Mouse (Mus musculus) thymus, postnatal 36 days (tissue): ENCODE results near the gene Cdk15.

Experiments
- DNase-seq, 2 experiments: peaks; one replicate each; pipeline ENCODE4 v3.0.0; 2022; ENCODE audit warnings: mixed read lengths in 2 of 2

The Cdk15 gene

DNA sequence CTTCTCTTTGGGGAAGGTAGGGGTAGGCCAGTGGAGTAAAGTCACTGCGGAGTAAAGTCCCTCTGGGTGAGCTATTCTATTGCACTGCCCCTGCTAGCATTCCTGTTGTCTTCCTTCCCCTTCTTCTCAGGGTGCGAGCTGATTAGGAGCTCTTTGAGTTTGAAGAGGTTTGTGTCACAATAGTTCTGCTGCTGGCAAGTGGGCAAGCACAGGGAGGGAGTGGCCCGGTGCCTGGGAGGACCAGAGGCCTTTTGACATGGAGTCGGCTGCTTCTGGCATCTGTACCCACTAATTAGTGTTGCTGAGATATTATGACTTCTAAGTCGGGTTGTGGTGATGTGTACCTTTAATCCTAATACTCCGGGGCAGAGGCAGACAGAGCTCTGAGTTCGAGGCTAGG lies 124.8 kb downstream of the Cdk15 start:
- no peak for DNase-seq

DNA sequence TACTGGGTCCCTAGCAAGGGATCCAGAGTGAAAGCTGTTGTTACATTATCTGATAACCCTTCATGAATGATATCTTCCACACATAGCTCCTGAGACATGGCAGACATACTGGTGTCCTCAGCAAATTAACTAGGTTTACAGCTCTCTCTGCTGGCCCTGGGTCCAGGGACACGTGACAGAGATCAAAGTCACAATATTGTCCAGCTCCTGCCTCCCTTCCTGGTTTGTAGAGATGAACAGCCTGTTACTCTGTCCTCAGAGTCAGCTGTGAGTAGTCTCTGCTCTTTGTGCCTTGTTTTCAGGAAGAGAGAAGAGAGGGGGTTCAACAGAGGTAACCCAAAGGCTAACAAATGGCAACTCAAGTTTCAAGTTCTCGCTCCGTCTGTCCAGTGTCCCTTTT lies 125.8 kb downstream of the Cdk15 start:
- no peak for DNase-seq

DNA sequence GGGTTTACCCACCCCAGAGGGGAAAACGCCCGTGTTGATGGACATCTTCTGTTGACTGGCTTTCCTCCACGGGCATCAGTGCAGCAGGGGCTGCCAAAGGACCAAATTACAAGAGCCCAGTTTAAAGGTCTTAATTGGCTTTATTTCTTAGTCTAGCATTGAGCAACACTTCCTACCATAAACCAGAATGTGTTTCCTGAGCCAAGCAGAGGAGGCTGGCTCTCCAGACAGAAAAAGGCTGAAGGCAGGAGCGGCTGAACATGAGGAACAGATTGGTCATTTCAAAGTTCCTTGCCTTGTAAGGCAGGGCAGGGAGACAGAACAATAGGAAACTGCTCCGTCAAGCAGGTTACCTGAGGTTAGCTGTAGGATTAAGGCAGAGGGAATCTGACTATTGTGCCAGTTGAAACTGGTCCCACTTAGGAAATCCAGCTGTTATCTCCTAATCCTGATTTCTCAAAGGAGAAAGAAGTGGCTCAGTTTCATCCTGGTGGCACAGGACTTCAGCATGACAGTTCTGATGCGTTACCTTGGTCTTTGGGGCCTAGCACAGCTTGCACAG lies 126.4 kb downstream of the Cdk15 start:
- DNase-seq, result no peak

DNA sequence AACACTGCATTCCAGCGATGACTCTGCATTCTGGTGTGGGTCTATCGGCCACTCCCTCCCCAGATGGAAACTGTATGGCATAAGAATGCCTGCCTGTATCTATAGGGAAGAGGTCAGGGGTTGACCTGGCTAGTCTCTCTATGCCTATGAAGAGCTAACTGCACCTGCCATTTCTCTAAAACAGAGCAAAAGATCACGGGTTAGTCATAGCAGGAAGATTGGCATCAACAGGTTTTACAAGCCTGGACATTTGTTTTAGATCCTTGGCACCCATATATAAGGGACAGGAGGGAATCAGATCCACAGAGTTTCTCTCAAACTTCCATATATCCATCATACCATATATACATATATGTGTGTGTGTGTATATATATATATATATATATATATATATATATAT lies 127.7 kb downstream of the Cdk15 start:
- no peak for DNase-seq

DNA sequence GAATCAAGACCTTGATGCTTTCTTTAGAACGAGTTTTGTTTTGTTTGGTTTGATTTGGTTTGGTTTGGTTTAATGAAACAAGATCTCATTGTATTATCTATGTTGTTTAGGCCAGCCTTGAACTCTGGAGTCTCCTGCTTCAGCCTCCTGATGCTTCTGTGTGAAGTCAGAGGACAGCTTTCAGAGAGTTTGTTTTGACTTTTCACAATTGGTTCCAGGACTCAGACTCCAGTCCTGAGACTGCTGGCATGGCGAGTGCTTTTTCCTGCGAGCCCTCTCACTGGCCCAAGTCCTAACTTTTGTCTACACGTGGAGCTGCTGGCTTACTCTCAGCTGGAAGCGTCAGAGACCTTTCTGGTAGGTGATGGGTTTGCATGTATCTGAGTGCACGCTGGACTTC lies 128.9 kb downstream of the Cdk15 start:
- no peak for DNase-seq

DNA sequence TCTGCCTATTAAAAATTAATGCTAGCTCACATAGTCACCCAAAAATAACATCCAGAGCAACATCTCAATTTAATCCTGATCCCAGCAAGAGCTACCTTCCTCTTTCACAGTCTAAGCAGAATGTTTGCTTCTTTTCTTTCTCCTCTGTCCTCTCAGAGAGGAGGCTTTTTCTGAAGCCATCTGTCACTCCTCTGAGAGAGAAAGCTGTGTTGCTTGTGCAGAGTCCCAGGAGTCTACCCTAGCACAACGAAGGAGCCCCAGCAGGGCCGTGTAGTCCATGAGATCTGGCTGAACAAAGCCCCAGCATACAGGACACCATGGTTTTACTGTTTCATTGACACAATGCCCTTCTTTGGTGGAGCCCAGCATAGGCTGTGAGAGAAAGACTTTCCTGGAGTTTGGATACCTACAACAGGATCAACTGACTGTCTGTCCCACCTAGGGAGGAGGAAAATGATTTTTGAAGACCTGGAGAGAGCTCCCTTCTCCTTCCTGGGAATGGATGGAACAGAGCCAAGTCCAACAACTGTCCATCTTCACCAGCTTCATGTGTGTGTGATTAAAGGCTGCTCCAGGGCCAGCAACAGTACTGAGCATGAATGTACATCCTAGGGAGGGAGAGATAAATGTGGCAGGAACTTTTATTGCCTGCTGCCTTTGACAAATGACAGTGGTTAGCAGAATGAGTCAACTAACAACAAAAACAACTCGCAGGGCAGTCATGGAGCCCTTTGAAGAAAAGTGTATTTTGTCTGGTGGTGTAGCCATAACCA lies 131.0 kb downstream of the Cdk15 start:
- no peak for DNase-seq

DNA sequence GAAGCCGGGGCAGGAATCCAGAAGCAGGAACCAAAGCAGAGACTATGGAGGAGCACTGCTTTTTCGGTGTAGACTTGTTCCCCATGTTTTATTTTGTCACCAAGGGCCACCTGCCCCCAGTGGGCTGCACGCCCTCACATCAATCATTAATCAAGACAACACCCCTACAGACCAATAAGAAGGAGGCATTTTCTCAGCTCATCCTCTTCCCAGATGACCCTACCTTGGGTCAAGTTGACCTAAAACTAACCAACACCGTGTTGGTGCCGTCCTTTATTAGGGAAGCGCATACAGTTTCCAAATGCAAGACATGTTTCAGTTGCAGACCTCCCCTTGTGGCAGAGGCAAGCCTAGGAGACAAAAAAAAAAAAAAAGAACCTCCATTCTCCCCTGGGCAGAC lies 132.5 kb downstream of the Cdk15 start:
- DNase-seq, result no peak

DNA sequence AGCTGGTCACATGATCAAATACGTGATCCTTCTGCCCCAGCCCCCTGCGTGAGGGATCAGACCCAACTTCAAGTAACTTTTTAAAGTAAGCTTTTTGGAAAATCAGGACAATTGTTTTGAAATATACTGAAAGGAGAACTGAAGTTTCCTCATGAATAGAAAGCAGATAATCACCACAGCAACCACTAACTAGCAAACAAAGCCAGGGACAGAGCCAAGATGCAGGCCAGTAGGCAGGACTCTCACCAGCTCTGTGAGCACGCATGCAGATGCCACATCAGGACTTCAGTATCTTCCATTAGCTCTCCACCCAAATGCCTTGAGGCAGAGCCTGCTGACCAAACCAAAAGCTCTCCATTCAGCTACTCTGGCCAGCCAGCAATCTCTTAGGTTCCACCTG lies 135.0 kb downstream of the Cdk15 start:
- no peak for DNase-seq

DNA sequence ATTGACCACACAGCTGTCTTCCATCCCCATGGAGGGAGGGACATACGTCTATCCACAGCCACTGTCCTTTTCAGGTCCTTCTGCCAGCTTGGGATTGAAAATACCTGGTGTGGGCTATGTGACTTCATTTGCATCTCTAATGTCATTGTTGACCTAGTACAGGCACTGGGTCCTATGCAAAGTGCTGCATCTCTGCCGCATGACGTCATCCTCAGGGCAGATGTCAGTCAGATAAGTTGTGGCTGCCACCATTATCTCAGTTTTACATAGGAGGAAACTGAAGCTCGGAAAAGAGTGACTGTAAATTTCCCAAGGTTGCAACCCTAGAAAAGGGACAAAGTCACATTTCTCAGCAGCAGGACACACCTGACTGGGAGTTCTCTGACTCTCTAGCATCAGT lies 137.4 kb downstream of the Cdk15 start:
- DNase-seq, result no peak

DNA sequence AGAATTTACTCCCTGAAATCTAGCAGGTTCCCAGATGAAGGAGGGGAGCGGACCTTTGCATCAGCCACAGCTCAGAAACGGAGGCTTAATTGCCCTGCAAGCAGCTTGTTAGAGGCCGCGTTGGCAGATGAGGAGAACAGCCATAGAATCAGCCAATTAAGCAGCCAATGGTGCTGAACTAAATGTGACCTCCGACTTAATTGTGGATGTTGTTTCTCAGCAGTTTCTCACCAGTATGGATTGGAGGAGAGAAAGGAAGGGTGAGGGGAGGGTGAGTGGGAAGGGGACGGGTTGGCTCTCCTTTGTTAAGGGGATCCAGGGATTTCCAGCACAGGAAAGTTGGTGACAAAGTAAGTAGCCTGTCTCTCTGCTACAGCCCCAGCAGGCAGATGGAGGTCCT lies 137.9 kb downstream of the Cdk15 start:
- no peak for DNase-seq

DNA sequence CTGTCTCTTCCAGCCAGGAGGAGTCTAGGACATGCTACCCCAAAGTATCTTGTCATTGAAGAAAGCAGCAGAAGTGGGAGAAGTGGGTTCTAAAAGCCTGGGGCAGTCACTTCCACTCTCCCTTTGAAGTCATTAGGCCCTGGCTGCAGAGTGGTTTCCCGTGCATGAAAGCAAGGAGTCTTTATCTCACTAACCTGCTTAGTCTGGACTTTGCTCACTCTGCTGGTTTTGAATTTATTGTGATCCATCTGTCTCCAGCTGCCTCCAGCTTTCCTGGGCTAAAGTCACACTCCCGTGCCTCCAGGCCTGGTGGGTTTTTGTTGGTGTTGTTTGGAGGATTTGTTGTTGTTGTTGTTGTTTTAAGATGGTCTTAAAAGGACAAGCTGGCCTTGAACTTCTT lies 139.3 kb downstream of the Cdk15 start:
- no peak for DNase-seq

DNA sequence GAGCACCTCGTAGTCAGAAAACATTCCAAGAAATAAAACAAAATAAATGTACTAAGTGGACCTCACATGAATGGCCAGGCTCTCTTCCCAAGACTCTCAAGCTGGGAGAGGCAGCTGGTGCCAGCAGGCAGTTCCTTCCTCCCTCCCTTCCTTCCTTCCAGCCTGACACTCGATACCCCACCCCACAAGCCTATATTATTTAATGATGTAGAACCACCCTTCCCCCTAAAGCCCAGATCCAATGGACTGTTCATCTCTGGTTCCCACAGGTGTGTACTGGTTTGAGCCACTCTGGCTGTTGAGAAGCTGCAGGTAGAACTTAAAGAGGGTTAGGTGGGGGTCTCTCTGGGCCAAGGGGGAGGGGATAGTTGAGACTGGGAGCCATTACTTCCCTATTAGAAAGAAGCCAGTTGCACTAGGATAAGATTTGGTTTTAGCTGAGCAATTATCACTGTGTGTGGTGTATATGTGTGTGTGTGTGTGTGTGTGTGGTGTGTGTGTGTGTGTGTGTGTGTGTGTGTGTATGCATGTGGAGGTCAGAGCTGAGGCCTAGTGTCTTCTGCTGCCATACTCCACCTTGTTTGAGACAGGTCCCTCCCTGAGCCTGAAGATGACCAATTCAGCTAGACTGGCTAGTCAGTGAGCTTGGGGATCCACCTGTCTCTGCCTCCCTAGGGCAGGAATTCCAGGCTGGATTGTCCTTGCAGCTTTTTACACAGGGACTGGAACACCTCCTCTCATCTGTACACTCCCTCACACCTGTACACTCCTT lies 143.0 kb downstream of the Cdk15 start:
- no peak for DNase-seq

DNA sequence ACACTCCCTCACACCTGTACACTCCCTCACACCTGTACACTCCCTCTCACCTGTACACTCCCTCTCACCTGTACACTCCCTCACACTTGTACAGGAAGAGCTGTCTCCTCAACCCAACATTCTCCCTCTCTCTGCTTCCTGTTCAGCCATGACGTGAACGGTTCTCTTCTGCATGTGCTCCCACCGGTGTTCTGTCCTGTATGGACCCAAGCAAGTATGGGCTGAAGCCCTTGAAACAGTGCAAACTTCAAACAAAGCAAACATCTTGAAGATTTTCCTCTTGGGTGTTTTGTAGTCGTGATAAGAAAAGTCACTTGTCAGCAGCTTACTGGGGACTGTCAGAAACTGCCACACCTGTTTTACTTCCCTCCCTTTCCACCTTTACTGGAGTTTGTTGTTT lies 144.5 kb downstream of the Cdk15 start:
- DNase-seq, result no peak
